Mouse (Mus musculus) stomach, postnatal 0 days (tissue): ENCODE measurements at regions not wholly inside any gene's neighbourhood (a gene's known extent, or its start where the extent isn't known, plus 50 kb on each side); places are given as distances from the start of the nearest gene placed in this dataset.

ENCODE experiments used
- CTCF ChIP-seq: IDR thresholded peaks from 2 replicates; pipeline ENCODE4 v1.5.1; 2016; ENCODE audit warnings: antibody characterized with exemption, low read depth, mild to moderate bottlenecking, moderate library complexity
- EP300 ChIP-seq: optimal IDR thresholded peaks from 2 replicates; pipeline ENCODE3; 2016; ENCODE audit warnings: antibody characterized with exemption

- TF ChIP-seq CTCF (no peak), EP300 (no peak)
These were observed 317.1 kb upstream of the Kcnh8 start for GRCm38 (mm10) chr17:52285392-52285791.
